Mouse (Mus musculus): ENCODE measurements around the gene Rtn4ip1. TPM values are rescaled to one million over a fixed set of nuclear protein-coding genes. Genes with fewer than 3 reads are reported as not detected.
A peak's percentile ranks its signal among the peaks of the same experiment; 100 is the strongest.

Rtn4ip1 gene
- polyA plus RNA-seq, 1 experiment from 2014 or later: 31.4 TPM

GRCm38 (mm10) chr10:44002995-44003524 lies 101.5 kb downstream of the Rtn4ip1 start:
- H3K4me2 ChIP-seq: peak overlapping the region; percentile 90
- peak overlapping the region; percentile 47; the same call in 1 of the 2 replicates for H3K9ac ChIP-seq
- 2% methylated on average over 11 of the region's 11 CpGs for WGBS
- no peak overlapping the region for H3K27ac ChIP-seq (ENCODE audit: poor library complexity, severe bottlenecking)
- H3K4me1 ChIP-seq (replicated peaks): peaks cover 20% of the 10 kb centered on the region
- ATAC-seq (ENCODE audit: insufficient number of reproducible peaks, low FRiP score): no peak
- H3K36me3 ChIP-seq: no peaks in the 10 kb centered on the region
- peaks cover 76% of the 10 kb centered on the region for H3K27me3 ChIP-seq (replicated peaks)
- H3K4me3 ChIP-seq: peak overlapping the region; percentile 83
- no peaks in the 10 kb centered on the region for H3K9me3 ChIP-seq (replicated peaks)

GRCm38 (mm10) chr10:44003551-44004151 lies 102.0 kb downstream of the Rtn4ip1 start:
- ATAC-seq (ENCODE audit: insufficient number of reproducible peaks, low FRiP score): 0 out of 2 replicates have a peak, but pooled peaks have one; percentile 29
- H3K4me1 ChIP-seq (replicated peaks): peaks cover 18% of the 10 kb centered on the region
- H3K9ac ChIP-seq: peak overlapping the region; percentile 47
- H3K9me3 ChIP-seq (replicated peaks): no peaks in the 10 kb centered on the region
- H3K27me3 ChIP-seq (replicated peaks): peaks cover 77% of the 10 kb centered on the region
- peak overlapping the region; percentile 83 for H3K4me3 ChIP-seq
- WGBS: under 1% methylated on average over 68 of the region's 68 CpGs
- no peaks in the 10 kb centered on the region for H3K36me3 ChIP-seq
- H3K4me2 ChIP-seq: peak overlapping the region; percentile 90
- H3K27ac ChIP-seq (ENCODE audit: poor library complexity, severe bottlenecking): no peak overlapping the region

DNA sequence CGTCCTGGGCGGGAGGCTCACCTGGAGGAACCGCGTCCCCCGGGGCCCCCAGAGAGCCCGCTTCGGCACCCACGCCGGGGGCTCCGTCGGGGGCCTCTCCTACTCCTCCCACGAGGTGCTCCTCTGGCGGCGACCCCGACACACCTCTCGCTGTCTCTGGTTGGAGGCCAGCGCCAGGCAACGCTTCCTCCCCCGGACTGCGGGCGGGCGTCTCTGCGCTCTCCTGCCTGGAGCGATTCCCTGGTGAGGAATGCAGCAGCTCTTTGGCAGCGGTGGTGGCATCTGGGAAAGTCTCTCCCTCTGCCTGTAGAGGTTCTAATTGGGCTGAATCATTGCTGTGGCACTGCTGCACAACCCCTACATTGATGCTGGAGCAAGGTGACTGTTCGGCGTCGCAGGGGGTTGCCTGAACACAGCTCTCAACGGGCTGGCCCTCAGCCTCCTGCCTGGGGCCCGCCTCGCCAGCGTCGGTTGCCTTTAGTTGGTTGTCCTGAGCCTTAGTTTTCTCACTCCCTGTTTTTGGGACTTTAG lies 102.7 kb downstream of the Rtn4ip1 start:
- H3K27me3 ChIP-seq (replicated peaks): peaks cover 80% of the 10 kb centered on the region
- H3K4me1 ChIP-seq (replicated peaks): peaks cover 16% of the 10 kb centered on the region
- no peaks in the 10 kb centered on the region for H3K36me3 ChIP-seq
- H3K27ac ChIP-seq (ENCODE audit: poor library complexity, severe bottlenecking): no peak overlapping the region
- WGBS: under 1% methylated on average over 33 of the region's 33 CpGs
- peak overlapping the region; percentile 90 for H3K4me2 ChIP-seq
- H3K9me3 ChIP-seq (replicated peaks): no peaks in the 10 kb centered on the region
- peak overlapping the region; percentile 83 for H3K4me3 ChIP-seq
- peak overlapping the region; percentile 47; the same call in 1 of the 2 replicates for H3K9ac ChIP-seq
- ATAC-seq (ENCODE audit: insufficient number of reproducible peaks, low FRiP score): no peak

GRCm38 (mm10) chr10:44005677-44006641 lies 104.4 kb downstream of the Rtn4ip1 start:
- H3K9me3 ChIP-seq (replicated peaks): no peaks in the 10 kb centered on the region
- peak; percentile 48 for ATAC-seq (ENCODE audit: insufficient number of reproducible peaks, low FRiP score)
- H3K9ac ChIP-seq: peak overlapping the region; percentile 1; the same call in 1 of the 2 replicates

More at GRCm38 (mm10) chr10:44005677-44006641, 104.4 kb downstream of the Rtn4ip1 start:
- Histone ChIP-seq H3K4me1 (replicated peaks) (peaks cover 16% of the 10 kb centered on the region), H3K4me3 (peak overlapping the region; percentile 36), H3K27ac (ENCODE audit: poor library complexity, severe bottlenecking) (no peak overlapping the region), H3K27me3 (replicated peaks) (peaks cover 72% of the 10 kb centered on the region), H3K4me2 (peak overlapping the region; percentile 67), H3K36me3 (no peaks in the 10 kb centered on the region)
- 1% methylated on average over 40 of the region's 40 CpGs for WGBS

Other genes with a start within 250 kb of the Rtn4ip1 start
- 25.6 and 26.1 TPM in 2 replicates for gene Qrsl1, start 62 bp upstream of the Rtn4ip1 start, polyA plus RNA-seq (2016; fragmentation: Nextera tagmentation; extraction: Ambion mirVana)
- 0.17 and 0.32 TPM in 2 replicates for gene Crybg1, start 247.0 kb downstream of the Rtn4ip1 start, polyA plus RNA-seq (2016; fragmentation: Nextera tagmentation; extraction: Ambion mirVana)